11 mouse cellular contexts compared by ENCODE assay signal in the genomic region with DNA sequence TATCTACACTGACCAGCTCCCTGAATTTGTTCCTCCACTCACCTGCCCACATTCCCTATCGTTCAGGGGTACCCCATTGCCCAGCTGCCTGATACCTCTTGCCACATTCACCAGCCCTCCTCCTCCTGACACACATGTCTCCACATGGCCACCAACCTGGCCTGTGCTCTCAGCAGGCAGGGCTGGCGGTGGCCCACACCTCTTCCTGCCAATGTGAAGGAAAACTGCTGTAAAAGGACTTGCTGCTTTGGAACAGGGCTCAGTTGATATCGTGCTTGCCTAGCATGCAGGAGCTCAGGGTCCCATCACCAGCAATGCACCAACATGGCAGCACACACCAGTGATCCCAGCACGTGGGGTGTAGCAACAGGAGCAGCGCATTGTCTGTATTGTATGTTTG. TPM values are rescaled to one million over a fixed set of nuclear protein-coding genes. Genes with fewer than 3 reads are reported as not detected.
DNase-seq lines count a peak whose midpoint lies in the region; ATAC-seq lines count a peak whose summit lies in the region.
"Had no signal": no experiment of that assay in that cellular context is flagged by ENCODE, and none has a peak within 500 bp of the region (broad histone marks: within the 10 kb centered on the region; RNA-seq: fewer than 3 reads in every experiment).

No protein-coding gene starts in this region.

- no peak for ATAC-seq in cerebellum, adult (ENCODE audit: insufficient number of reproducible peaks, low FRiP score, low TSS enrichment)
- no peak for ATAC-seq in neural tube, embryonic 12.5 days (ENCODE audit: low FRiP score, low read depth)
- ATAC-seq in hindbrain, embryonic 16.5 days = no peak
- no peak for ATAC-seq in neural tube, embryonic 15.5 days (ENCODE audit: low FRiP score)

- peaks cover 5% of the 10 kb centered on the region; the same call in 1 of the 2 replicates for H3K4me1 ChIP-seq in neural tube, embryonic 12.5 days
- H3K4me1 ChIP-seq in hindbrain, embryonic 16.5 days (ENCODE audit: control insufficient read depth, insufficient read depth, low read depth, low read length) = peaks cover 11% of the 10 kb centered on the region
- peaks cover 31% of the 10 kb centered on the region for H3K4me1 ChIP-seq in neural tube, embryonic 15.5 days

- no peaks in the 10 kb centered on the region for H3K9me3 ChIP-seq in neural tube, embryonic 12.5 days
- no peaks in the 10 kb centered on the region for H3K9me3 ChIP-seq in hindbrain, embryonic 16.5 days (ENCODE audit: control insufficient read depth, low read length)
- no peaks in the 10 kb centered on the region for H3K9me3 ChIP-seq in neural tube, embryonic 15.5 days (replicated peaks)

- no peak overlapping the region for H3K9ac ChIP-seq in neural tube, embryonic 12.5 days
- H3K9ac ChIP-seq in hindbrain, embryonic 16.5 days (ENCODE audit: low read depth, low read length) = peak overlapping the region; percentile 85
- peak overlapping the region; percentile 70 for H3K9ac ChIP-seq in neural tube, embryonic 15.5 days (replicated peaks)

- 82% methylated on average over 5 of the region's 5 CpGs for WGBS in neural tube, embryonic 12.5 days
- 75% methylated on average over 5 of the region's 5 CpGs for WGBS in hindbrain, embryonic 16.5 days
- 85% methylated on average over 5 of the region's 5 CpGs for WGBS in neural tube, embryonic 15.5 days

- peaks cover 12% of the 10 kb centered on the region; the same call in 1 of the 2 replicates for H3K27me3 ChIP-seq in neural tube, embryonic 12.5 days (replicated peaks)
- H3K27me3 ChIP-seq in hindbrain, embryonic 16.5 days (replicated peaks; ENCODE audit: control insufficient read depth, insufficient read depth, low read length) = no peaks in the 10 kb centered on the region
- no peaks in the 10 kb centered on the region for H3K27me3 ChIP-seq in neural tube, embryonic 15.5 days (replicated peaks)

- no peak overlapping the region for H3K4me3 ChIP-seq in neural tube, embryonic 12.5 days
- H3K4me3 ChIP-seq in hindbrain, embryonic 16.5 days (ENCODE audit: low read length) = no peak overlapping the region
- H3K4me3 ChIP-seq in neural tube, embryonic 15.5 days (replicated peaks) = no peak overlapping the region; the same call in 1 of the 2 replicates

- H3K36me3 ChIP-seq in neural tube, embryonic 12.5 days = peaks cover 1% of the 10 kb centered on the region; the same call in 1 of the 2 replicates
- H3K36me3 ChIP-seq in hindbrain, embryonic 16.5 days (ENCODE audit: control insufficient read depth, insufficient read depth, low read length) = peaks cover 7% of the 10 kb centered on the region; the same call in 1 of the 2 replicates
- peaks cover 14% of the 10 kb centered on the region for H3K36me3 ChIP-seq in neural tube, embryonic 15.5 days

- DNase-seq in cerebellum, adult 18-20 months = peak; percentile 58 to 67
- no peak for DNase-seq in neural tube, embryonic 10.5 days (ENCODE audit: extremely low spot score, low spot score)
- no peak for DNase-seq in adrenal gland, postnatal 25 days
- DNase-seq in kidney, adult 9 months = no peak
- DNase-seq: kidney, adult 11 months had no signal

- H3K27ac ChIP-seq in neural tube, embryonic 12.5 days = no peak overlapping the region
- H3K27ac ChIP-seq in hindbrain, embryonic 16.5 days (ENCODE audit: low read depth, low read length) = peak overlapping the region; percentile 92
- H3K27ac ChIP-seq in neural tube, embryonic 15.5 days (replicated peaks) = peak overlapping the region; percentile 84

- H3K4me2 ChIP-seq in neural tube, embryonic 12.5 days (replicated peaks) = peak overlapping the region; percentile 81; the same call in 1 of the 2 replicates
- H3K4me2 ChIP-seq in hindbrain, embryonic 16.5 days (ENCODE audit: low read length) = peak overlapping the region; percentile 84
- peak overlapping the region; percentile 80 for H3K4me2 ChIP-seq in neural tube, embryonic 15.5 days

RNA-seq across cellular contexts. Expression of gene Prkar1b, which starts 19.4 kb away (rescaled TPM):
- 90.0 and 97.4 TPM in 2 replicates for polyA plus RNA-seq in neural tube, embryonic 12.5 days (2016; fragmentation: Nextera tagmentation; extraction: Ambion mirVana)
- 332 and 333 TPM in 2 replicates for polyA plus RNA-seq in hindbrain, embryonic 16.5 days (2015; fragmentation: Nextera tagmentation; extraction: Ambion mirVana)
- 272 and 321 TPM in 2 replicates for polyA plus RNA-seq in neural tube, embryonic 15.5 days (2015; fragmentation: Nextera tagmentation; extraction: Ambion mirVana)
- total RNA-seq in adrenal gland, postnatal 25 days (2021) = 20.9 and 28.5 TPM in 2 replicates
- total RNA-seq: MEL; neutrophil, adult 5-6 weeks had no signal

RNA-seq across cellular contexts. Expression of gene Dnaaf5, which starts 19.7 kb away (rescaled TPM):
- polyA plus RNA-seq in neural tube, embryonic 12.5 days (2016; fragmentation: Nextera tagmentation; extraction: Ambion mirVana) = 5.6 and 7.4 TPM in 2 replicates
- 2.6 and 5.1 TPM in 2 replicates for polyA plus RNA-seq in hindbrain, embryonic 16.5 days (2015; fragmentation: Nextera tagmentation; extraction: Ambion mirVana)
- polyA plus RNA-seq in neural tube, embryonic 15.5 days (2015; fragmentation: Nextera tagmentation; extraction: Ambion mirVana) = 3.9 and 4.6 TPM in 2 replicates
- total RNA-seq in adrenal gland, postnatal 25 days (2021) = 20.7 and 25.3 TPM in 2 replicates

Comparison
In these comparisons a context has a peak if more than half of its experiments do, and no peak if none do; other contexts are left out.
1. DNase-seq: peak in cerebellum, adult 18-20 months (2 of 2); none in neural tube, embryonic 10.5 days (single experiment), adrenal gland, postnatal 25 days (single experiment) and kidney, adult 9 months (single experiment).
2. Peak in every context shown above with its lines, with median percentiles within 50 percentile points of each other: H3K4me2 ChIP-seq.